Mouse (Mus musculus): Measurements from ENCODE around the gene Sept4. TPM values are rescaled to one million over a fixed set of nuclear protein-coding genes. Genes with fewer than 3 reads are reported as not detected.

The Sept4 gene
- total RNA-seq, 1 experiment from 2014 or later: 5.9 TPM

Other genes starting within 250 kb of the Sept4 start
- gene Ppm1e, start 209.9 kb upstream of the Sept4 start, total RNA-seq (2017): 4.8 and 7.0 TPM in 2 replicates
- gene Rad51c, start 163.9 kb upstream of the Sept4 start, total RNA-seq (2017): 3.4 and 5.2 TPM in 2 replicates
- gene Tex14, start 163.8 kb upstream of the Sept4 start, total RNA-seq (2017): 0.27 and 1.0 TPM in 2 replicates
- gene Gm11492, start 2.2 kb upstream of the Sept4 start, total RNA-seq (2017): not detected in 2 replicates
- gene Mtmr4, start 23.3 kb downstream of the Sept4 start, total RNA-seq (2017): 18.8 and 21.5 TPM in 2 replicates
- gene Hsf5, start 48.3 kb downstream of the Sept4 start, total RNA-seq (2017): 0.15 TPM in 1 of 2 replicates, not detected in the other
- gene Rnf43, start 93.8 kb downstream of the Sept4 start, total RNA-seq (2017): 0.10 and 0.27 TPM in 2 replicates
- gene Supt4a, start 168.6 kb downstream of the Sept4 start, total RNA-seq (2017): 68.7 and 71.2 TPM in 2 replicates
- 8.4 and 12.0 TPM in 2 replicates for gene Tspoap1, start 191.6 kb downstream of the Sept4 start, total RNA-seq (2017)
- gene Mpo, start 224.7 kb downstream of the Sept4 start, total RNA-seq (2017): 1,506 and 1,797 TPM in 2 replicates